Mouse (Mus musculus): ENCODE measurements around the gene Smarcb1.

DNA sequence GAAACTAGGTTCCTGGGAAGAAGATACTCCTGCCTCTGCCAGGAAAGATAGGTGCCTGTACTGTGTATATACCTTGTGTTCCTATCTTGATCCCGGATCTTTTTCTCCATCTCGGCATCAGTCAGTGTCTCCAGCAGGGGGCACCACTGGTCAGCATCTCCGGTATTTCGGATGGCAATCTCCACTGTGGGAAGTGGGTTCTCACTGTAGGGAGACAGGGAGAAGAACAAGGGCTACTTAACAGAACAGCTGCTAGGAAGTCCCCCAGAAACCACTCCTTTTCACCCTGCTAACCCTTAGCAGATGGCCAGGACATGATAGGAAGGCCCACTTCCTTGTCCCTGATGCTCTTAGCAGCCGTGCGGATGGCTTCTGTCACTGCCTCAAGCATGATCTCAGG, 24.0 kb downstream of the Smarcb1 start:
- TF ChIP-seq CTCF (IDR thresholded peaks at IDR 0.05; ENCODE audit: low read depth, low read length) (peak; percentile 83), POLR2A (IDR thresholded peaks at IDR 0.05; ENCODE audit: extremely low read depth, insufficient read depth, low read length) (no peak)
